ENCODE assay signal across 14 mouse cellular contexts in genomic region chr16:35573586-35573985, GRCm38 (mm10).
"Had no signal": no experiment of that assay in that cellular context is flagged by ENCODE, and none has a peak within 500 bp of the region (broad histone marks: within the 10 kb centered on the region; RNA-seq: fewer than 3 reads in every experiment).

No protein-coding gene starts in this region.

- DNase-seq: lung, adult 18-20 months; lung, embryonic 14.5 days; lung, postnatal 10 days; lung, postnatal 4 days; midbrain, embryonic 14.5 days; retina, postnatal 1 day; right cerebral cortex, adult 18-20 months; right cerebral cortex, postnatal 25 days; right cerebral cortex, postnatal 4 days; spleen, adult 18-20 months; thymus, adult 18-20 months; thymus, postnatal 14 days; thymus, postnatal 36 days had no signal

- ATAC-seq: midbrain, embryonic 16.5 days had no signal
